In genomic region chr7:14308671-14309070, GRCm38 (mm10) we compare ENCODE assay signal across 46 mouse cellular contexts. TPM values are rescaled to one million over a fixed set of nuclear protein-coding genes. Genes with fewer than 3 reads are reported as not detected.
"Had no signal": no experiment of that assay in that cellular context is flagged by ENCODE, and none has a peak within 500 bp of the region (broad histone marks: within the 10 kb centered on the region; RNA-seq: fewer than 3 reads in every experiment).

No protein-coding gene starts in this region.

- ATAC-seq: liver, embryonic 12.5 days; lung, postnatal 0 days; midbrain, embryonic 13.5 days; midbrain, embryonic 15.5 days; midbrain, embryonic 16.5 days had no signal

- DNase-seq: left cerebral cortex, postnatal 4 days; liver, embryonic 13.5 days; lung, adult 18-20 months; lung, adult 2 months; lung, embryonic 14.5 days; lung, postnatal 10 days; lung, postnatal 14 days; lung, postnatal 36 days; lung, postnatal 4 days; midbrain, embryonic 14.5 days had no signal

- H3K4me3 ChIP-seq: left cerebral cortex, adult 2 months; limb, embryonic 10.5 days; limb, embryonic 12.5 days; limb, embryonic 13.5 days; limb, embryonic 15.5 days; liver, embryonic 12.5 days; liver, embryonic 13.5 days; liver, embryonic 15.5 days; lung, embryonic 15.5 days; megakaryocyte, embryonic 14.5 days; midbrain, embryonic 10.5 days; midbrain, embryonic 12.5 days; midbrain, embryonic 13.5 days; midbrain, embryonic 15.5 days; myocyte; neural tube, embryonic 12.5 days had no signal

- H3K27ac ChIP-seq: left cerebral cortex, adult 2 months; limb, embryonic 10.5 days; limb, embryonic 12.5 days; limb, embryonic 13.5 days; limb, embryonic 15.5 days; liver, embryonic 12.5 days; liver, embryonic 13.5 days; liver, embryonic 14.5 days; liver, embryonic 15.5 days; lung, embryonic 15.5 days; macrophage; midbrain, embryonic 10.5 days; midbrain, embryonic 12.5 days; midbrain, embryonic 13.5 days; midbrain, embryonic 15.5 days; neural tube, embryonic 12.5 days had no signal

- H3K9me3 ChIP-seq: liver, embryonic 12.5 days; liver, embryonic 13.5 days; liver, embryonic 15.5 days had no signal

- H3K27me3 ChIP-seq: limb, embryonic 12.5 days; limb, embryonic 13.5 days; limb, embryonic 15.5 days; liver, embryonic 12.5 days; liver, embryonic 13.5 days; liver, embryonic 15.5 days; lung, embryonic 15.5 days; megakaryocyte, embryonic 14.5 days; midbrain, embryonic 12.5 days; midbrain, embryonic 13.5 days; midbrain, embryonic 15.5 days; neural tube, embryonic 12.5 days had no signal

- H3K4me1 ChIP-seq: limb, embryonic 10.5 days; limb, embryonic 12.5 days; limb, embryonic 13.5 days; limb, embryonic 15.5 days; liver, embryonic 12.5 days; liver, embryonic 13.5 days; liver, embryonic 15.5 days; lung, embryonic 15.5 days; megakaryocyte, embryonic 14.5 days; midbrain, embryonic 10.5 days; midbrain, embryonic 12.5 days; midbrain, embryonic 13.5 days; midbrain, embryonic 15.5 days; neural tube, embryonic 12.5 days had no signal

- H3K9ac ChIP-seq: limb, embryonic 12.5 days; limb, embryonic 13.5 days; limb, embryonic 15.5 days; liver, embryonic 12.5 days; liver, embryonic 13.5 days; liver, embryonic 14.5 days; liver, embryonic 15.5 days; lung, embryonic 14.5 days; lung, embryonic 15.5 days; midbrain, embryonic 12.5 days; midbrain, embryonic 13.5 days; midbrain, embryonic 15.5 days; neural tube, embryonic 12.5 days had no signal

- H3K36me3 ChIP-seq: limb, embryonic 10.5 days; limb, embryonic 12.5 days; limb, embryonic 13.5 days; limb, embryonic 15.5 days; liver, embryonic 12.5 days; liver, embryonic 13.5 days; liver, embryonic 15.5 days; lung, embryonic 15.5 days; midbrain, embryonic 10.5 days; midbrain, embryonic 12.5 days; midbrain, embryonic 13.5 days; midbrain, embryonic 15.5 days; neural tube, embryonic 12.5 days had no signal

- H3K4me2 ChIP-seq: limb, embryonic 12.5 days; limb, embryonic 13.5 days; limb, embryonic 15.5 days; liver, embryonic 12.5 days; liver, embryonic 13.5 days; liver, embryonic 15.5 days; lung, embryonic 14.5 days; lung, embryonic 15.5 days; midbrain, embryonic 11.5 days; midbrain, embryonic 12.5 days; midbrain, embryonic 13.5 days; midbrain, embryonic 15.5 days; neural tube, embryonic 12.5 days had no signal

RNA-seq across cellular contexts. Expression of gene Obox8, which starts 24.7 kb away (rescaled TPM):
- total RNA-seq: left cerebral cortex, adult 18-20 months; left cerebral cortex, adult 2 months; left cerebral cortex, adult 8-10 months; left cerebral cortex, postnatal 10 days; left cerebral cortex, postnatal 14 days; left cerebral cortex, postnatal 25 days; left cerebral cortex, postnatal 36 days; left cerebral cortex, postnatal 4 days; megakaryocyte progenitor cell, adult 5-6 weeks; megakaryocyte, adult 5-6 weeks; megakaryocyte-erythroid progenitor cell, adult 5-6 weeks; midbrain, postnatal 0 days; monocyte, adult 5-6 weeks had no signal
- polyA plus RNA-seq: limb, embryonic 10.5 days; limb, embryonic 11.5 days; limb, embryonic 12.5 days; limb, embryonic 13.5 days; limb, embryonic 14.5 days; limb, embryonic 15.5 days; liver, embryonic 12.5 days; liver, embryonic 13.5 days; liver, embryonic 14.5 days; liver, embryonic 15.5 days; liver, embryonic 16.5 days; lung, adult 2 months; lung, embryonic 14.5 days; lung, embryonic 15.5 days; lung, embryonic 16.5 days; lung, postnatal 0 days; macrophage; midbrain, embryonic 10.5 days; midbrain, embryonic 11.5 days; midbrain, embryonic 12.5 days; midbrain, embryonic 13.5 days; midbrain, embryonic 14.5 days; midbrain, embryonic 15.5 days; midbrain, embryonic 16.5 days; midbrain, postnatal 0 days; myocyte; neural tube, embryonic 11.5 days; neural tube, embryonic 12.5 days had no signal

RNA-seq across cellular contexts. Expression of gene Sult2a6, which starts 54.0 kb away (rescaled TPM):
- total RNA-seq: left cerebral cortex, adult 18-20 months; left cerebral cortex, adult 2 months; left cerebral cortex, adult 8-10 months; left cerebral cortex, postnatal 10 days; left cerebral cortex, postnatal 14 days; left cerebral cortex, postnatal 25 days; left cerebral cortex, postnatal 36 days; left cerebral cortex, postnatal 4 days; megakaryocyte progenitor cell, adult 5-6 weeks; megakaryocyte, adult 5-6 weeks; megakaryocyte-erythroid progenitor cell, adult 5-6 weeks; midbrain, postnatal 0 days; monocyte, adult 5-6 weeks had no signal
- polyA plus RNA-seq: limb, embryonic 10.5 days; limb, embryonic 11.5 days; limb, embryonic 12.5 days; limb, embryonic 13.5 days; limb, embryonic 14.5 days; limb, embryonic 15.5 days; liver, embryonic 12.5 days; liver, embryonic 13.5 days; liver, embryonic 14.5 days; lung, adult 2 months; lung, embryonic 14.5 days; lung, embryonic 15.5 days; lung, embryonic 16.5 days; lung, postnatal 0 days; macrophage; midbrain, embryonic 10.5 days; midbrain, embryonic 11.5 days; midbrain, embryonic 12.5 days; midbrain, embryonic 13.5 days; midbrain, embryonic 14.5 days; midbrain, embryonic 15.5 days; midbrain, embryonic 16.5 days; midbrain, postnatal 0 days; myocyte; neural tube, embryonic 11.5 days; neural tube, embryonic 12.5 days had no signal
